Mouse (Mus musculus): ENCODE measurements around the gene Vmn1r129.
"Not testable (repeated sequence)": the region's sequence is repeated elsewhere in the genome, so short reads cannot be mapped to it uniquely, and the experiment has no call there.

Gene Vmn1r129

GRCm38 (mm10) chr7:21361191-21361590 is at the start of gene Vmn1r129:
Gene Vmn1r129 (minus strand): TSS chr7:21361291.
- DNase-seq (ENCODE audit: low spot score), result not testable (repeated sequence)

- DNase-seq (ENCODE audit: low spot score), result not testable (repeated sequence)
Observed at GRCm38 (mm10) chr7:21349073-21349472, 12.0 kb downstream of the Vmn1r129 start, which contains the start of gene Vmn1r128. Gene Vmn1r128 (plus strand): TSS chr7:21349373.

- DNase-seq (ENCODE audit: low spot score), result not testable (repeated sequence)
Observed at GRCm38 (mm10) chr7:21319761-21320160, 41.3 kb downstream of the Vmn1r129 start, which contains the start of gene Vmn1r127. Gene Vmn1r127 (minus strand): TSS chr7:21319861.

Measured in urinary bladder, postnatal 10 days (tissue).